Mouse (Mus musculus) ES-Bruce4 (cell line): ENCODE results near the gene Abcg4. TPM values are rescaled to one million over a fixed set of nuclear protein-coding genes. Genes with fewer than 3 reads are reported as not detected.
A peak's percentile ranks its signal among the peaks of the same experiment; 100 is the strongest.

Source experiments
- H3K27ac ChIP-seq: 2 replicates; pipeline ENCODE4 v1.5.1; 2012; ENCODE audit warnings: low read length, inconsistent platforms; ENCODE audit not compliant: insufficient read depth
- H3K27me3 ChIP-seq: 2 replicates; pipeline ENCODE4 v1.6.1; 2012; ENCODE audit warnings: mild to moderate bottlenecking, low read length, inconsistent platforms; ENCODE audit not compliant: control insufficient read depth, poor library complexity, insufficient read depth, severe bottlenecking
- H3K36me3 ChIP-seq: 2 replicates; pipeline ENCODE4 v1.6.1; 2012; ENCODE audit warnings: inconsistent platforms, mild to moderate bottlenecking, low read length, moderate library complexity; ENCODE audit not compliant: control insufficient read depth, poor library complexity, insufficient read depth, severe bottlenecking
- H3K4me1 ChIP-seq: one replicate; pipeline ENCODE4 v1.8.1; 2011; ENCODE audit warnings: low read length; ENCODE audit not compliant: control insufficient read depth, insufficient read depth
- H3K4me3 ChIP-seq: 2 replicates; pipeline ENCODE4 v1.5.1; 2011; ENCODE audit warnings: low read depth, mild to moderate bottlenecking, low read length
- H3K9ac ChIP-seq: 2 replicates; pipeline ENCODE4 v1.6.1; 2012; ENCODE audit warnings: low read depth, mild to moderate bottlenecking, inconsistent platforms; ENCODE audit not compliant: poor library complexity, severe bottlenecking
- H3K9me3 ChIP-seq: replicated peaks from 2 replicates; pipeline ENCODE4 v1.6.1; 2012; ENCODE audit warnings: mild to moderate bottlenecking, low read length, inconsistent platforms; ENCODE audit not compliant: control insufficient read depth, poor library complexity, insufficient read depth, severe bottlenecking
- CTCF ChIP-seq: IDR thresholded peaks from one replicate; pipeline ENCODE4 v1.8.1; 2011; ENCODE audit warnings: low read depth, low read length
- EP300 ChIP-seq: IDR thresholded peaks from 2 replicates; pipeline ENCODE4 v1.6.1; 2011; ENCODE audit warnings: low read depth, low read length; ENCODE audit not compliant: insufficient read depth
- POLR2A ChIP-seq: IDR thresholded peaks from one replicate; pipeline ENCODE4 v1.8.1; 2011; ENCODE audit warnings: low read length; ENCODE audit not compliant: insufficient read depth
- polyA plus RNA-seq: library from polyadenylated mRNA; stranded (reverse); fragments of >200 nt; gene quantifications from 2 replicates; pipeline ENCODE4 v1.2.4, GENCODE M21; 2011; ENCODE audit warnings: low read depth; ENCODE audit not compliant: missing spikeins, insufficient read depth, insufficient read length

The Abcg4 gene
- polyA plus RNA-seq, 1 experiment, result 1.3 TPM

- Histone ChIP-seq H3K4me3 (no peak overlapping the region), H3K9ac (no peak overlapping the region), H3K27me3 (no peaks in the 10 kb centered on the region), H3K9me3 (no peaks in the 10 kb centered on the region), H3K4me1 (no peaks in the 10 kb centered on the region), H3K27ac (no peak overlapping the region), H3K36me3 (no peaks in the 10 kb centered on the region)
- no peak for TF ChIP-seq POLR2A
- TF ChIP-seq EP300, result no peak
- no peak for TF ChIP-seq CTCF
Measured at GRCm38 (mm10) chr9:44261388-44261787, 27.0 kb downstream of the Abcg4 start.

GRCm38 (mm10) chr9:44259014-44259413, 29.4 kb downstream of the Abcg4 start:
- no peaks in the 10 kb centered on the region for H3K27me3 ChIP-seq
- no peak overlapping the region for H3K9ac ChIP-seq
- TF ChIP-seq CTCF (no peak), EP300 (no peak), POLR2A (no peak)
- no peaks in the 10 kb centered on the region for H3K4me1 ChIP-seq
- H3K27ac ChIP-seq, result no peak overlapping the region
- H3K9me3 ChIP-seq, result no peaks in the 10 kb centered on the region
- no peak overlapping the region for H3K4me3 ChIP-seq
- no peaks in the 10 kb centered on the region for H3K36me3 ChIP-seq

GRCm38 (mm10) chr9:44256213-44256612, 32.2 kb downstream of the Abcg4 start:
- peak overlapping the region; percentile 5; the same call in 1 of the 2 replicates for H3K4me3 ChIP-seq
- H3K36me3 ChIP-seq, result no peaks in the 10 kb centered on the region
- H3K9ac ChIP-seq, result no peak overlapping the region
- no peak overlapping the region for H3K27ac ChIP-seq
- TF ChIP-seq POLR2A (no peak), CTCF (no peak), EP300 (no peak)
- no peaks in the 10 kb centered on the region for H3K9me3 ChIP-seq
- no peaks in the 10 kb centered on the region for H3K4me1 ChIP-seq
- H3K27me3 ChIP-seq, result no peaks in the 10 kb centered on the region

GRCm38 (mm10) chr9:44255136-44255521, 33.3 kb downstream of the Abcg4 start:
- H3K4me3 ChIP-seq, result no peak overlapping the region
- H3K36me3 ChIP-seq, result no peaks in the 10 kb centered on the region
- H3K27me3 ChIP-seq, result no peaks in the 10 kb centered on the region
- H3K9me3 ChIP-seq, result no peaks in the 10 kb centered on the region
- H3K4me1 ChIP-seq, result peaks cover 1% of the 10 kb centered on the region
- TF ChIP-seq POLR2A (no peak), EP300 (no peak), CTCF (no peak)
- H3K27ac ChIP-seq, result no peak overlapping the region
- H3K9ac ChIP-seq, result no peak overlapping the region

- Histone ChIP-seq H3K36me3 (no peaks in the 10 kb centered on the region), H3K9ac (no peak overlapping the region), H3K9me3 (no peaks in the 10 kb centered on the region), H3K4me3 (no peak overlapping the region), H3K4me1 (peaks cover 2% of the 10 kb centered on the region), H3K27ac (no peak overlapping the region), H3K27me3 (no peaks in the 10 kb centered on the region)
- no peak for TF ChIP-seq EP300
- TF ChIP-seq POLR2A, result no peak
Measured at GRCm38 (mm10) chr9:44254508-44255135, 33.8 kb downstream of the Abcg4 start.

- H3K9ac ChIP-seq, result no peak overlapping the region
- H3K36me3 ChIP-seq, result no peaks in the 10 kb centered on the region
- H3K9me3 ChIP-seq, result no peaks in the 10 kb centered on the region
- H3K27ac ChIP-seq, result no peak overlapping the region
- no peaks in the 10 kb centered on the region for H3K27me3 ChIP-seq
- H3K4me3 ChIP-seq, result no peak overlapping the region
- H3K4me1 ChIP-seq, result peaks cover 2% of the 10 kb centered on the region
- TF ChIP-seq POLR2A, result no peak
- no peak for TF ChIP-seq EP300
- TF ChIP-seq CTCF, result no peak
Measured at GRCm38 (mm10) chr9:44253441-44253840, 35.0 kb downstream of the Abcg4 start.

- H3K4me1 ChIP-seq, result peaks cover 2% of the 10 kb centered on the region
- no peak within 1 kb of the TSS for H3K4me3 ChIP-seq
- no peaks in the 10 kb centered on the region for H3K27me3 ChIP-seq
- H3K27ac ChIP-seq, result no peak within 1 kb of the TSS
- H3K9ac ChIP-seq, result no peak within 1 kb of the TSS
- H3K9me3 ChIP-seq, result no peaks in the 10 kb centered on the region
- H3K36me3 ChIP-seq, result no peaks in the 10 kb centered on the region
- TF ChIP-seq POLR2A (no peak), EP300 (no peak), CTCF (no peak)
Measured at GRCm38 (mm10) chr9:44251314-44251713, 37.1 kb downstream of the Abcg4 start, which contains the start of gene Pdzd3. Gene Pdzd3, minus strand, starts transcription at chr9:44251471.
